Mouse (Mus musculus) splenic B cell, adult 2 months (primary cell): ENCODE measurements around the gene Shank2.

Source experiments
- DNase-seq: peaks from one replicate; pipeline ENCODE4 v3.0.0-alpha.2; 2011; ENCODE audit warnings: low read depth, low spot score
- H3K27me3 ChIP-seq: 2 replicates; pipeline ENCODE4 v1.6.1; 2012; ENCODE audit warnings: mild to moderate bottlenecking, low read length, moderate library complexity, mixed read lengths; ENCODE audit not compliant: control insufficient read depth, poor library complexity, insufficient read depth, severe bottlenecking
- H3K36me3 ChIP-seq: 2 replicates; pipeline ENCODE4 v1.6.1; 2012; ENCODE audit warnings: mild to moderate bottlenecking, low read length, moderate library complexity, mixed read lengths; ENCODE audit not compliant: control insufficient read depth, poor library complexity, insufficient read depth, severe bottlenecking

Shank2 gene

GRCm38 (mm10) chr7:144180885-144181284 lies 179.2 kb downstream of the Shank2 start:
- peak; percentile 54 for DNase-seq
- Histone ChIP-seq H3K27me3 (no peaks in the 10 kb centered on the region), H3K36me3 (no peaks in the 10 kb centered on the region)

GRCm38 (mm10) chr7:144187869-144188430 lies 186.2 kb downstream of the Shank2 start:
- no peaks in the 10 kb centered on the region for H3K36me3 ChIP-seq
- H3K27me3 ChIP-seq = no peaks in the 10 kb centered on the region
- no peak for DNase-seq

- H3K36me3 ChIP-seq = no peaks in the 10 kb centered on the region
- H3K27me3 ChIP-seq = no peaks in the 10 kb centered on the region
- DNase-seq = no peak
Measured at GRCm38 (mm10) chr7:144189446-144189845, 187.7 kb downstream of the Shank2 start.

GRCm38 (mm10) chr7:144198491-144198890 lies 196.8 kb downstream of the Shank2 start:
- no peaks in the 10 kb centered on the region for H3K36me3 ChIP-seq
- DNase-seq = no peak
- H3K27me3 ChIP-seq = no peaks in the 10 kb centered on the region

- DNase-seq = no peak
- no peaks in the 10 kb centered on the region for H3K36me3 ChIP-seq
- H3K27me3 ChIP-seq = no peaks in the 10 kb centered on the region
Measured at GRCm38 (mm10) chr7:144202017-144202682, 200.4 kb downstream of the Shank2 start.

GRCm38 (mm10) chr7:144204290-144204689 lies 202.6 kb downstream of the Shank2 start:
- no peak for DNase-seq

GRCm38 (mm10) chr7:144205161-144205560 lies 203.4 kb downstream of the Shank2 start:
- DNase-seq = no peak
- no peaks in the 10 kb centered on the region for H3K36me3 ChIP-seq
- H3K27me3 ChIP-seq = no peaks in the 10 kb centered on the region

More at GRCm38 (mm10) chr7:144204290-144204689, 202.6 kb downstream of the Shank2 start:
- Histone ChIP-seq H3K36me3 (no peaks in the 10 kb centered on the region), H3K27me3 (no peaks in the 10 kb centered on the region)

- no peak for DNase-seq
- H3K27me3 ChIP-seq = no peaks in the 10 kb centered on the region
- H3K36me3 ChIP-seq = no peaks in the 10 kb centered on the region
Measured at GRCm38 (mm10) chr7:144205837-144206236, 204.1 kb downstream of the Shank2 start.

GRCm38 (mm10) chr7:144206254-144206653 lies 204.5 kb downstream of the Shank2 start:
- no peak for DNase-seq
- Histone ChIP-seq H3K27me3 (no peaks in the 10 kb centered on the region), H3K36me3 (no peaks in the 10 kb centered on the region)

- Histone ChIP-seq H3K27me3 (no peaks in the 10 kb centered on the region), H3K36me3 (no peaks in the 10 kb centered on the region)
- no peak for DNase-seq
Measured at GRCm38 (mm10) chr7:144207100-144207499, 205.4 kb downstream of the Shank2 start.

- DNase-seq = no peak
- Histone ChIP-seq H3K27me3 (no peaks in the 10 kb centered on the region), H3K36me3 (no peaks in the 10 kb centered on the region)
Measured at GRCm38 (mm10) chr7:144207849-144208248, 206.1 kb downstream of the Shank2 start.

GRCm38 (mm10) chr7:144208628-144209027 lies 206.9 kb downstream of the Shank2 start:
- H3K36me3 ChIP-seq = no peaks in the 10 kb centered on the region
- H3K27me3 ChIP-seq = no peaks in the 10 kb centered on the region
- DNase-seq = no peak

GRCm38 (mm10) chr7:144210526-144210925 lies 208.8 kb downstream of the Shank2 start:
- H3K36me3 ChIP-seq = no peaks in the 10 kb centered on the region
- H3K27me3 ChIP-seq = no peaks in the 10 kb centered on the region
- DNase-seq = no peak

GRCm38 (mm10) chr7:144212694-144213093 lies 211.0 kb downstream of the Shank2 start:
- no peak for DNase-seq
- Histone ChIP-seq H3K36me3 (no peaks in the 10 kb centered on the region), H3K27me3 (no peaks in the 10 kb centered on the region)

GRCm38 (mm10) chr7:144217192-144217591 lies 215.5 kb downstream of the Shank2 start:
- Histone ChIP-seq H3K27me3 (no peaks in the 10 kb centered on the region), H3K36me3 (no peaks in the 10 kb centered on the region)
- peak; percentile 49 for DNase-seq

GRCm38 (mm10) chr7:144228683-144229082 lies 227.0 kb downstream of the Shank2 start:
- Histone ChIP-seq H3K36me3 (no peaks in the 10 kb centered on the region), H3K27me3 (no peaks in the 10 kb centered on the region)
- no peak for DNase-seq
